Mouse (Mus musculus): ENCODE data around the gene Spint5. TPM values are rescaled to one million over a fixed set of nuclear protein-coding genes. Genes with fewer than 3 reads are reported as not detected.

The Spint5 gene
- polyA plus RNA-seq, 1 experiment from 2014 or later = not detected

GRCm38 (mm10) chr2:164731719-164732118, 16.6 kb downstream of the Spint5 start:
- no peak for TF ChIP-seq EP300 (IDR thresholded peaks at IDR 0.05)
- Histone ChIP-seq H3K27ac (ENCODE audit: low read length) (no peak overlapping the region), H3K27me3 (replicated peaks; ENCODE audit: insufficient read depth, low read length) (no peaks in the 10 kb centered on the region), H3K4me2 (replicated peaks; ENCODE audit: low read depth, low read length) (no peak overlapping the region), H3K36me3 (ENCODE audit: insufficient read depth, low read length) (no peaks in the 10 kb centered on the region), H3K4me1 (ENCODE audit: insufficient read depth, low read depth, low read length) (no peaks in the 10 kb centered on the region; the same call in 1 of the 2 replicates), H3K4me3 (ENCODE audit: low read depth, low read length) (no peak overlapping the region), H3K9me3 (ENCODE audit: low read length) (no peaks in the 10 kb centered on the region), H3K9ac (replicated peaks; ENCODE audit: low read depth) (no peak overlapping the region)
- 56% methylated on average over 5 of the region's 5 CpGs for WGBS
- ATAC-seq (no peak), DNase-seq (ENCODE audit: low spot score) (no peak)

- Histone ChIP-seq H3K36me3 (ENCODE audit: insufficient read depth, low read length) (no peaks in the 10 kb centered on the region), H3K9ac (replicated peaks; ENCODE audit: low read depth) (no peak overlapping the region), H3K4me3 (ENCODE audit: low read depth, low read length) (no peak overlapping the region), H3K4me2 (replicated peaks; ENCODE audit: low read depth, low read length) (no peak overlapping the region), H3K4me1 (ENCODE audit: insufficient read depth, low read depth, low read length) (no peaks in the 10 kb centered on the region; the same call in 1 of the 2 replicates), H3K27ac (ENCODE audit: low read length) (peak overlapping the region; percentile 23; the same call in 1 of the 2 replicates), H3K27me3 (replicated peaks; ENCODE audit: insufficient read depth, low read length) (no peaks in the 10 kb centered on the region), H3K9me3 (ENCODE audit: low read length) (no peaks in the 10 kb centered on the region)
- TF ChIP-seq CTCF (IDR thresholded peaks at IDR 0.05) (no peak), EP300 (IDR thresholded peaks at IDR 0.05) (peak; percentile 78)
- DNase-seq (ENCODE audit: low spot score) (peak; percentile 46), ATAC-seq (peak; percentile 55)
- WGBS = 44% methylated on average over 2 of the region's 2 CpGs
Measured at GRCm38 (mm10) chr2:164733259-164733658, 18.2 kb downstream of the Spint5 start.

- 58% methylated on average over 5 of the region's 5 CpGs for WGBS
- DNase-seq (ENCODE audit: low spot score) (no peak), ATAC-seq (no peak)
- Histone ChIP-seq H3K27me3 (replicated peaks; ENCODE audit: insufficient read depth, low read length) (no peaks in the 10 kb centered on the region), H3K4me3 (ENCODE audit: low read depth, low read length) (no peak overlapping the region), H3K36me3 (ENCODE audit: insufficient read depth, low read length) (no peaks in the 10 kb centered on the region), H3K27ac (ENCODE audit: low read length) (no peak overlapping the region), H3K4me2 (replicated peaks; ENCODE audit: low read depth, low read length) (no peak overlapping the region), H3K9me3 (ENCODE audit: low read length) (no peaks in the 10 kb centered on the region), H3K9ac (replicated peaks; ENCODE audit: low read depth) (no peak overlapping the region), H3K4me1 (ENCODE audit: insufficient read depth, low read depth, low read length) (no peaks in the 10 kb centered on the region; the same call in 1 of the 2 replicates)
- TF ChIP-seq EP300 (IDR thresholded peaks at IDR 0.05) (no peak), CTCF (IDR thresholded peaks at IDR 0.05) (no peak)
Measured at GRCm38 (mm10) chr2:164734839-164735238, 19.7 kb downstream of the Spint5 start.

DNA sequence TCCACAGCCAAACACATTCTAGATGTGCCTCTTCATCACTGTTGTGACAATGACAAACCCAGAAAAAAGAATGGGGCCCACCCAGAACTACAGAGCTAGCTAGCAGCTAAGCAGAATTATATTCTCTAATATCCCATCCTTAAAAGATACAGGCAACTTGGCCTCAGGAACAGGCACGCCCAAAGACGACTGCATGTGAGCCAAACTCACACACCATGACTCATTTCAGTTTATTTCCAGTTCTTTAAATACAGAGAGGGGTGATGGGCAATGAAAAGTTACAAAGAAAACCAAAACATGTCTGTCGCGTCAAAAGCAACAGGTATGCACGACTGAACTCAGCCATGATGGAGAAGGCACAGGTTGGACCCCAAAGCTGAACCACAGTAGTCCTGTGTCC, 20.3 kb downstream of the Spint5 start:
- H3K9me3 ChIP-seq (ENCODE audit: low read length) = no peaks in the 10 kb centered on the region
- H3K27me3 ChIP-seq (replicated peaks; ENCODE audit: insufficient read depth, low read length) = no peaks in the 10 kb centered on the region
- no peak overlapping the region for H3K27ac ChIP-seq (ENCODE audit: low read length)
- TF ChIP-seq EP300 (IDR thresholded peaks at IDR 0.05) (no peak), CTCF (IDR thresholded peaks at IDR 0.05) (no peak)
- ATAC-seq (no peak), DNase-seq (ENCODE audit: low spot score) (no peak)
- H3K4me1 ChIP-seq (ENCODE audit: insufficient read depth, low read depth, low read length) = no peaks in the 10 kb centered on the region; the same call in 1 of the 2 replicates
- no peak overlapping the region for H3K4me2 ChIP-seq (replicated peaks; ENCODE audit: low read depth, low read length)
- H3K9ac ChIP-seq (replicated peaks; ENCODE audit: low read depth) = no peak overlapping the region
- H3K36me3 ChIP-seq (ENCODE audit: insufficient read depth, low read length) = no peaks in the 10 kb centered on the region
- H3K4me3 ChIP-seq (ENCODE audit: low read depth, low read length) = no peak overlapping the region
- 74% methylated on average over 5 of the region's 5 CpGs for WGBS

- H3K36me3 ChIP-seq (ENCODE audit: insufficient read depth, low read length) = no peaks in the 10 kb centered on the region
- DNase-seq (ENCODE audit: low spot score) (peak; percentile 82), ATAC-seq (peak; percentile 91)
- H3K27me3 ChIP-seq (replicated peaks; ENCODE audit: insufficient read depth, low read length) = no peaks in the 10 kb centered on the region
- H3K27ac ChIP-seq (ENCODE audit: low read length) = peak overlapping the region; percentile 81
- 49% methylated on average over 3 of the region's 3 CpGs for WGBS
- H3K4me1 ChIP-seq (ENCODE audit: insufficient read depth, low read depth, low read length) = no peaks in the 10 kb centered on the region; the same call in 1 of the 2 replicates
- no peak for TF ChIP-seq CTCF (IDR thresholded peaks at IDR 0.05)
- 0 out of 2 replicates have a peak, but pooled peaks have one; percentile 1 for TF ChIP-seq EP300 (IDR thresholded peaks at IDR 0.05)
- H3K9ac ChIP-seq (replicated peaks; ENCODE audit: low read depth) = no peak overlapping the region
- no peak overlapping the region for H3K4me3 ChIP-seq (ENCODE audit: low read depth, low read length)
- no peak overlapping the region for H3K4me2 ChIP-seq (replicated peaks; ENCODE audit: low read depth, low read length)
- H3K9me3 ChIP-seq (ENCODE audit: low read length) = no peaks in the 10 kb centered on the region
Measured at GRCm38 (mm10) chr2:164737377-164738090, 22.4 kb downstream of the Spint5 start.

- Histone ChIP-seq H3K36me3 (ENCODE audit: insufficient read depth, low read length) (no peaks in the 10 kb centered on the region), H3K9ac (replicated peaks; ENCODE audit: low read depth) (no peak overlapping the region), H3K4me2 (replicated peaks; ENCODE audit: low read depth, low read length) (no peak overlapping the region), H3K4me3 (ENCODE audit: low read depth, low read length) (no peak overlapping the region), H3K9me3 (ENCODE audit: low read length) (no peaks in the 10 kb centered on the region), H3K4me1 (ENCODE audit: insufficient read depth, low read depth, low read length) (no peaks in the 10 kb centered on the region), H3K27me3 (replicated peaks; ENCODE audit: insufficient read depth, low read length) (no peaks in the 10 kb centered on the region), H3K27ac (ENCODE audit: low read length) (no peak overlapping the region)
- 50% methylated on average over 7 of the region's 7 CpGs for WGBS
- TF ChIP-seq EP300 (IDR thresholded peaks at IDR 0.05) (no peak), CTCF (IDR thresholded peaks at IDR 0.05) (no peak)
- ATAC-seq (no peak), DNase-seq (ENCODE audit: low spot score) (no peak)
Measured at GRCm38 (mm10) chr2:164739876-164740275, 24.8 kb downstream of the Spint5 start.
